Mouse (Mus musculus) embryo, embryonic 10 days (tissue): Measurements from ENCODE around the gene Jund.

Experiments
- DNase-seq: peaks from one replicate; pipeline ENCODE4 v3.0.0-alpha.2; 2015; ENCODE audit warnings: low spot score

The Jund gene

DNA sequence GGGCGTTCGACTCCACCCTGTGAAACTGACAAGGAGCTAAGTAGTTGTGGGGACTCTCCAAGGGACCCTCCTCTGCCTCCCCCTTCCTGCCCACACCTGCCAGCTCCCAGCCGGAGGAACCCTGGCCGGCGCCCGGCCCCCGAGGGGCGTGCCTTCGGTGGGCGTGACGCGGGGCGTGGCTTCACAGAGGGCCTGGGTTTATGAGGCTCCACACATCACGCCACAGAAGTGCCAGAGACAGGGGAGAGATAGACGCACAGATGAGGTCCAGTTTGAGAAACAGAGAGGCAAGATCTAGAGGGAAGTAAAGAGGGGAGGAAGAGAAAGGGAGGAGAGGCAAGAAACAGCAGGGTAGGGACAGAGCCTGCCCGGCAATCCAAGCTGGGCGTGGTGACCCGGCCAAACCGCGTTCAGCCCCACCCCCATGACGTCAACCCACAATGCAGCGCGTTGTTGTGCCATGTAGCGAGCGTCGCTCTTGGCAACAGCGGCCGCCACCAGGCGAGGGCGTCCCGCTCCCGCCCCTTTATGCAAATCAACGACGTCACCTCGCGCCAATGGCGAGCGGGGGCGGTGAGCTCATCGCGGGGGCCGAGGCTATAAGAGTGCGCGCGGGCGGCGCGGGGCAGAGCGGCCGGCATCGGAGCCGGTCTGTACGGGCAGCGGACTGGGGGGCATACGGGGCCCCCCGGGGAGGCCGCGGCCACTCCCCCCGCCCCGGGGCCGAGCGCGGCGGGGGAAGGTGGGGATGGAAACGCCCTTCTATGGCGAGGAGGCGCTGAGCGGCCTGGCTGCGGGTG, at the start of gene Jund:
Jund (plus strand) TSS at position 640 of the 800 bp plus-strand sequence.
- peak; percentile 100 for DNase-seq

GRCm38 (mm10) chr8:70649324-70649723, 49.4 kb upstream of the Jund start:
- peak; percentile 4 for DNase-seq

- no peak for DNase-seq
Measured at GRCm38 (mm10) chr8:70650351-70650750, 48.4 kb upstream of the Jund start.

DNA sequence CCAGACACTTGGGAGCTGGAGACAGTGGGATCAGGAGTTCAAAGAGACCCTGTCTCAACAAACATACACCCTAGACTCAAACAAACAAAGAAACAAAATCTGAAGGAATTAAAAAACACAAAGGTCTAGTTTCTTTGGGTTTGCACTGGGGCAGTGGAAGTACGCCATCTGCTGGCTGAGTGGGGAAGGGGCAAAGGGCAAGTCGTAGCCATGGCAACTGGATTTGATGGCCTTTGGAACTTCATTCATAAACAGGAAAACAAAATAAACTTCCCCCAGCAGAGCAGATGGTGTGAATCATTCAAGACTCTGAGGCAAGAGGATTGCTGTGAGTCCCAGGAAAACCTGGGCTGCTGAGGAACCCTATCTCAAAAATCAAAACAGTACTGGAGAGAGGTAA, 45.5 kb upstream of the Jund start:
- peak; percentile 65 for DNase-seq

- DNase-seq: no peak
Measured at GRCm38 (mm10) chr8:70654121-70654520, 44.6 kb upstream of the Jund start.

GRCm38 (mm10) chr8:70655469-70655868, 43.3 kb upstream of the Jund start:
- peak; percentile 37 for DNase-seq

DNA sequence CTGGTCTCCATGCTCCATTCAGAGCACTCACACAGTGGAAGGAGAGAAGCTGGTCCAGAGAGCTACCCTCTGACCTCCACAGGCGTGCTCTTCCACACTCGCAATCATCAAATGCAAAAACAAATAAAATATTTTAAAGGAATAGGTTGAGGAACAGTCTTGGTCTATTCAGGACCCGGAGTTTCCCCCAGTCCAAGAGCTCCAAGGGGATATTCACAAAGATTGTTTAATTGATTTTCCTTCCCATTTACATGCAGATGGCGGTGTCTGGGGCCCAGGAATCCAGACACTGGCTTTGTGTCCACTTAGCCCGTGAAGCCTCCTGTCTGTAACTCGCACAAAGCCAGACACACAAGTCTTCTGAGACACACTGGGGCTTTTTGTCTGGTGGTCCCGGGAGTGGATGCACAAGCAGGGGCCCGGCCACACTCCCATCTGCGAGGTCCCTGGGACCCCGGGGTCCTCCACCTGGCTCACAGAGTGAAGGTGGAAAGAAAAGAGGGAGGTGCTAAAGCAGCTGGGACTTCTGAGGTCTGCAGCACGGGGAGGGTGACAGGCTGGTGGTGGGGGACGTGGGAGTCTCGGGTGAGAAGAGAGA, 42.5 kb upstream of the Jund start:
- DNase-seq: peak; percentile 61

- no peak for DNase-seq
Measured at GRCm38 (mm10) chr8:70657214-70657613, 41.5 kb upstream of the Jund start.

DNA sequence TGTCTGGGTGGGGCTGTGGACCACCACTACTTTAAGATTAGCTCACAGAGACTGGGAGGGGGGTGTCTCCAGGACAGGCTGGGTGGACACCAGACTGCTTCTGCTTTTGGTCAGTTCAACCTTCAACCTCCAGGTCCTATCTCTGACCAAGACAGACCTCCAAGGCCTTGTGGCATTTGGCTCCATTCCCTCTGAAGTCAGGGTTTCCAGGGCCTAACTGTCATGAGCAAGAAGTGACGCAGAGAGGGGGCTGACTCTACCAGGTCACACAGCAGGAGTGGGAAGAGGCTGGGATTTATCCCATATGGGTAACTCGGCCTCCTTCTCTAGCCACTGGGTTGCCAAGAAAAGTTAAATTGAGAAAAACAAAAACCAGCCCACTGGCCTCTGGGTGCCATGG, 41.0 kb upstream of the Jund start:
- no peak for DNase-seq

DNA sequence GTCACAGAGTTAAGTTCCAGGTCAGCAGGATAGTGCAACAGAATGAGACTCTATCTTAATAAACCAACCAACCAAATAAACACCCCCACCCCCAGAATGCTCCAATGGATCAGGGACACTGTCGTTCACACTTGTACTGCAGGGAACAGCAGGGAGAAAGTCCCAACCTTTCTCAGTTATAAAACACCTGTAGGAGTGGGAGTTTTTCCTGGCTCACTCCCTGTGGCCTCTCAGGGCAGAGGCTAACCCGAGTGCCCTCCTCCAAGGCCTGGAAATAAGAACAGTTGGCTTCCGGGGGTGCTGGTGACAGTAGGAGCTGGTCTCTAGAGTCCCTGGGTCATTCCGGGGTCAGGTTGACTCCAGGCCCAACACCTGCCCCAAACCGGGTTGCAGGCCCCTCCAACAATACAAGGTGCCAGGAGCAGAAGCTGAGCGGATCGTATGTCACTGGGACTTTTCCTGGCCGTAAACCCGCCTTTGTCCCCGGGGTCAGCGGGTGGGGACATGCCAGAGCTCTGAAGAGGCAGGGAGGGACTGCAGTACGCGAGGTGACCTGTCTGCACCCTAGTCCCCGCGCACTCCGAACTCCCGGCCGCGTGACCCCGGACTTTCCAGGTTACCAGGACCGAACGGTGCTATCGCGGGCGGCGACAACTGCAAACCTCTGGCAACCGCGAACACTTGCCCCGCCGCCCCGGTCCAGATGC, 39.7 kb upstream of the Jund start:
- DNase-seq: no peak

GRCm38 (mm10) chr8:70659604-70660272, 39.0 kb upstream of the Jund start:
- DNase-seq: peak; percentile 90

DNA sequence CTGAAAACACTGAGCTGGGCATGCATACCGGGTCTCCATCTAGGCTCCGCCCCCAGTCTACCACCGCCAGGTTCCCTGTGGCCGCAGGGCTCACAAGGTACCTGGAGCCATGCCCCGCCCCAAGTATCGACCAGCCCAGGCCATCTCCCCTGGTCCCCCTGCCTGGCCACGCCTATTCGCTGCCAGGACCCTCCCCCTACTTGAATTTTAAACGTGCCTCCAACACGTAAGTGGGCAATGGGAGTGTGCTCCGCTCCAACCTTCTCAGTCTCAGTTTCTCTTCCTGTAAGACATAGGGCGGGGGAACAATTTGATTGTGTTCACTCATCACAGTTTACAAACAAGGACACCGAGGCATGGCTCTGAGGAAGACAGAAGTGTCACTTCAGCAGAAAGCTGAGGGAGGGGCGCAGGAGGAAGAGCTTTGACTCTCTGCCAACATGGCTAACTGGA, 38.5 kb upstream of the Jund start, which contains the start of gene Pgpep1:
Pgpep1 (minus strand) TSS at position 116 of the 453 bp plus-strand sequence.
- DNase-seq: peak; percentile 72

- DNase-seq: no peak
Measured at GRCm38 (mm10) chr8:70663691-70664090, 35.1 kb upstream of the Jund start.

GRCm38 (mm10) chr8:70664631-70665030, 34.1 kb upstream of the Jund start:
- DNase-seq: no peak

GRCm38 (mm10) chr8:70665599-70665998, 33.1 kb upstream of the Jund start:
- no peak for DNase-seq

GRCm38 (mm10) chr8:70667071-70667470, 31.7 kb upstream of the Jund start:
- DNase-seq: no peak

GRCm38 (mm10) chr8:70671615-70672324, 27.0 kb upstream of the Jund start:
- no peak for DNase-seq

DNA sequence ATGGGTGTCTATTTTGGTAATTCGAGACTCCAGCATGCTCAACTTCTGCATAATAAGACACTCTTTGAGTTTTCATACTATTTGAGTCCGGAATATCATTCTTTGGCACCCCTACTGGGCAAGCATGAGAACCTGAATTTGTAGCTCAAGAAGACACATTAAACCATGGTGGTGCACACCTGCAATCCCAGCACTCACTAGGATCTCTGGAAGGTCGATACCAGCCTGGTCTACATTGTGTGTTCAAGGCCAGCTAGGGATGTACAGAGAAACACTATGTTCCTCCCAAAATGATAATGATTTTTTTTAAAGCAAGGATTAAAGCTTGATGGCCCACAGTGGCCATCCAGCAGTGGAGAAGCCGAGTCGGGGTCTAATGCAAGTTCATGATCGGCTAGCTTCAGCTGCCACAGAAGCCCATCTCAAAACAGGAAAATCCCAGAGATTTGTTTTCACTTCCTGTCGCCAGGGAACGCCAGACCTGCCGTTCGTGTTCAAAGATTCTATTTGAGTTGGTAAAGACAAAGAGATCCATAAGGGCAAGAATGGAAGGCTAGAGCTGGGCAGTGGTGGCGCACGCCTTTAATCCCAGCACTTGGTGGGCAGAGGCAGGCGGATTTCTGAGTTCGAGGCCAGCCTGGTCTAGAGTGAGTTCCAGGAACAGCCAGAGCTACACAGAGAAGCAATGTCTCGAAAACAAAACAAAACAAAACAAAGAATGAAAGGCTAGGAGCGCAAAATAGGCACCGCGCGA, 26.2 kb upstream of the Jund start:
- DNase-seq: no peak

DNA sequence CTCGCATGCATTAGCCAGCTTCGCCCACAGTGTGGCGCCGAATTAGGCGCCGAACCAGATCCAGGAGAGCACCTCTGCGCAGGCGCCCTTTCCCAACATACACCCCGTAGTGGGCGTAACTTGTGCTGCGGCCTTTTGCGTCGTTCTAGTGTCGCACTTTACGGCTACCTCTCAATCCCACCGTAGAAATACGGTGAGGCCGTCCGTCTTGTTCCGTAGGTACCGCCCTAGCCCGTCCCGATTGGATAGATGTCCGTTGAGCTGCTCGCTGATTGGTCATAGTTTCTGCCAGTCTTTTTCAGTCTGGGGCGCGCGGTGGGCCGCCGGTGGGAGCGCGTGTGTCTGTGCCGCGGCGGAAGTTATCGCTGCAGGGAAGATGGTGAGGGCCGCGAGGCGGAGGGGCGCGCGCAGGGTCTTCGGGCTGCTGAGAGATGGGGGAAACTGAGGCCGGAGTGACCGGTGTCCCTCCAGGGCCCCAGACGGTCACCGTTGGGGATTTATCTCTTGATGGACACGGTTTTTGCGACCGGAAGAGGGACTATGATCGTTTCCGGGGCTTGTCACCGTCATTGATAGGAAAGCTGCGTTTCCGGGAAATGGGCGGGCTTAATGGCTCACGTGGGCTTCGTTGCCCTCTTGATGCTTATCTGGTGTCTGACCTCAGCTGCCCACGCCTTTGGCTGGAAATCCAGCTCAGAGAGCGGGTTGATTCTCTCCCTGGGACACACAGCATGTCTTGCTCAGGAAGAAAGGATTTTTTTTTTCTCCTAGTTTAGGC, 25.5 kb upstream of the Jund start, which contains the start of gene Lsm4:
Lsm4 (plus strand) TSS at position 170 of the 778 bp plus-strand sequence.
- DNase-seq: peak; percentile 100

- DNase-seq: no peak
Measured at GRCm38 (mm10) chr8:70674109-70674508, 24.6 kb upstream of the Jund start.
